Mouse (Mus musculus): ENCODE measurements around the gene Ccdc183.

GRCm38 (mm10) chr2:25616398-25616797 is 1.1 kb downstream of the Ccdc183 start:
- TF ChIP-seq POLR2A (IDR thresholded peaks at IDR 0.05; ENCODE audit: borderline replicate concordance, extremely low read depth, low read depth, low read length): no peak
- TF ChIP-seq CTCF (IDR thresholded peaks at IDR 0.05; ENCODE audit: insufficient read depth, low read length): no peak

Measured in lung, adult 2 months (tissue).